Mouse (Mus musculus): ENCODE data around the gene Gnao1. TPM values are rescaled to one million over a fixed set of nuclear protein-coding genes. Genes with fewer than 3 reads are reported as not detected.

The Gnao1 gene
- polyA plus RNA-seq, 1 experiment from 2014 or later = 215 TPM

DNA sequence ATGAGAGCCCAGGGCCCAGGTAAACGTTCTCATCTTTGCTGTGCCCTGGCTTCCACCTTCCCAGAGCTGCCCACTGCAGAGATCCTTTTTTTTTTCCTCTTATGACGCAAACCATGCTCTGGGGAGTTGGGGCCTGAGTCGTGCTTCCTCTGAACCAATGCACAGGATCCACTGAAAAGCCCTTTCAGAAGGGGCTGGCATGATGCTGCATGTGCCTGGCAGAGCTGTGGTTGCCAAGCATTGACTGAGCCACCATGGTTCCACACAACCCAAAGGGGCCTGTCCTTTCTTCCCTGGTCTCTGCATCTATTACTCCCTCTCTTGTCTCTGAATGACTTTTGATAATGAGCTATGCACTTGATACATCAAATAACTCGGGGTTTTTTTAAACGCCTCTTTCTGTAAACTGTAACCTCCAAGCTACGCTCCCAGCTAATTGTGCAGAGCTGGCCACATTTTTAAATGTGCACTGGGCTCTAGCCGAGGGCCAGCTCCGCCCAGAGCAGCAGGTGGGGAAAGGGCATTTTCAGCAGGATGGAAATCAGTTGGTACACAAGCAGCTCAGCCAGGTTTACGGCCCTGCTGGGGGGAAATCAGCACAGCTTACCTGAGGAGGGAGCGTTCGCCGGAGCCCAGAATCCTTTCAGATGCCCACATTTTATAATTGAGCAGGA is 110.3 kb downstream of the Gnao1 start:
- Histone ChIP-seq H3K9me3 (ENCODE audit: control insufficient read depth, low read length) (no peaks in the 10 kb centered on the region), H3K27me3 (replicated peaks; ENCODE audit: control insufficient read depth, insufficient read depth, low read length) (no peaks in the 10 kb centered on the region), H3K9ac (ENCODE audit: low read depth, low read length) (peak overlapping the region; percentile 28; the same call in 1 of the 2 replicates), H3K4me3 (ENCODE audit: low read length) (no peak overlapping the region), H3K27ac (ENCODE audit: low read depth, low read length) (peak overlapping the region; percentile 73), H3K4me1 (ENCODE audit: control insufficient read depth, insufficient read depth, low read depth, low read length) (peaks cover 66% of the 10 kb centered on the region), H3K4me2 (ENCODE audit: low read length) (no peak overlapping the region), H3K36me3 (ENCODE audit: control insufficient read depth, insufficient read depth, low read length) (no peaks in the 10 kb centered on the region)
- 33% methylated on average over 12 of the region's 12 CpGs for WGBS
- ATAC-seq = 0 out of 2 replicates have a peak, but pooled peaks have one; percentile 19

GRCm38 (mm10) chr8:93920590-93920948 is 110.8 kb downstream of the Gnao1 start:
- H3K36me3 ChIP-seq (ENCODE audit: control insufficient read depth, insufficient read depth, low read length) = 0 out of 2 replicates have a peak, but pooled peaks cover 1% of the 10 kb centered on the region
- ATAC-seq = no peak
- WGBS = 68% methylated on average over 7 of the region's 7 CpGs
- no peak overlapping the region for H3K4me2 ChIP-seq (ENCODE audit: low read length)
- no peak overlapping the region for H3K4me3 ChIP-seq (ENCODE audit: low read length)
- H3K9ac ChIP-seq (ENCODE audit: low read depth, low read length) = no peak overlapping the region
- H3K4me1 ChIP-seq (ENCODE audit: control insufficient read depth, insufficient read depth, low read depth, low read length) = peaks cover 69% of the 10 kb centered on the region
- peak overlapping the region; percentile 73 for H3K27ac ChIP-seq (ENCODE audit: low read depth, low read length)
- H3K27me3 ChIP-seq (replicated peaks; ENCODE audit: control insufficient read depth, insufficient read depth, low read length) = no peaks in the 10 kb centered on the region
- H3K9me3 ChIP-seq (ENCODE audit: control insufficient read depth, low read length) = no peaks in the 10 kb centered on the region

DNA sequence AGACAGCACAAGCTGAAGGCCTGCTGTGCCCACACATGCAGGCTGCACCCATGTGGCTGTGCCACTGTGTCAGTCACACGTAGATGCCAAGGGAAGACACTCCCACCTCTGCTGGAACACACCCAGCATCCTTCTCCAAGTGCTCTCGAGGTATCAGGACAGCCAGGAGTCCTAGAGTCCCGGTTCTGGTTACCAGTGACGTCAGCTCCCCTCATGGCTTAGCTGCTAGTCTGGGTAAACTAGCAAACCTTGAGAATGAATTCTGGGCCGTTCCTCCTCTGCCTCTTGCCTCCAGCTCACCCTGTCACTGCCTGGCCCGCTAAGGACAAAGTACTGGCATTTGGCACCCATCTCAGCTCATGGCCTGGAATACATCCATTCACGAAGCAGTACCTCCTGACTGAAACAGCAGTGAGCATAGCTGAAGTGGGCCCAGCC is 114.2 kb downstream of the Gnao1 start:
- H3K9ac ChIP-seq (ENCODE audit: low read depth, low read length) = no peak overlapping the region
- ATAC-seq = 0 out of 2 replicates have a peak, but pooled peaks have one; percentile 7
- H3K4me2 ChIP-seq (ENCODE audit: low read length) = no peak overlapping the region
- no peak overlapping the region; the same call in 1 of the 2 replicates for H3K27ac ChIP-seq (ENCODE audit: low read depth, low read length)
- H3K27me3 ChIP-seq (replicated peaks; ENCODE audit: control insufficient read depth, insufficient read depth, low read length) = no peaks in the 10 kb centered on the region
- no peaks in the 10 kb centered on the region for H3K9me3 ChIP-seq (ENCODE audit: control insufficient read depth, low read length)
- WGBS = 61% methylated on average over 7 of the region's 7 CpGs
- peaks cover 5% of the 10 kb centered on the region; the same call in 1 of the 2 replicates for H3K36me3 ChIP-seq (ENCODE audit: control insufficient read depth, insufficient read depth, low read length)
- H3K4me1 ChIP-seq (ENCODE audit: control insufficient read depth, insufficient read depth, low read depth, low read length) = peaks cover 44% of the 10 kb centered on the region
- H3K4me3 ChIP-seq (ENCODE audit: low read length) = no peak overlapping the region

DNA sequence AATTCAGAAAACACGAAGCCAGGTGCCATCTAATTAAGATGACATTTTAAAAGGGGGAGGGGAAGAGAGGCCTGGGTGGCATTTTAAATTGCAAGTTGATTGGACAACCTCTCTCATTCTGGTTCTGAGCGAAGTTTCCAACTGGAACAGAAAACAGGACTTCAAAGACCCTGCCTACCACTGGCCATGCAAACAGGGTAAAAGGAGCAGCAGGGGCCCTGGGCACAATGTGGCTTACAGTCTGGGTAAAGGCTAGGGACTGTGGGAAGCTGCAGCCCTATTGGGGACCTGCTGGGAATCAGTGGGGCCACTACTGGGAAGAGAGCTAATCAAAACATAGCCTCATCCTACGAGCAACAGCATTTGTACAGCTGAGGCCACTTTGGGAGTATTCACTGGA is 115.7 kb downstream of the Gnao1 start:
- 36% methylated on average over 3 of the region's 3 CpGs for WGBS
- Histone ChIP-seq H3K27me3 (replicated peaks; ENCODE audit: control insufficient read depth, insufficient read depth, low read length) (no peaks in the 10 kb centered on the region), H3K4me2 (ENCODE audit: low read length) (no peak overlapping the region), H3K36me3 (ENCODE audit: control insufficient read depth, insufficient read depth, low read length) (peaks cover 5% of the 10 kb centered on the region; the same call in 1 of the 2 replicates), H3K9me3 (ENCODE audit: control insufficient read depth, low read length) (no peaks in the 10 kb centered on the region), H3K4me3 (ENCODE audit: low read length) (no peak overlapping the region), H3K4me1 (ENCODE audit: control insufficient read depth, insufficient read depth, low read depth, low read length) (peaks cover 28% of the 10 kb centered on the region), H3K9ac (ENCODE audit: low read depth, low read length) (no peak overlapping the region; the same call in 1 of the 2 replicates), H3K27ac (ENCODE audit: low read depth, low read length) (no peak overlapping the region)
- no peak for ATAC-seq

DNA sequence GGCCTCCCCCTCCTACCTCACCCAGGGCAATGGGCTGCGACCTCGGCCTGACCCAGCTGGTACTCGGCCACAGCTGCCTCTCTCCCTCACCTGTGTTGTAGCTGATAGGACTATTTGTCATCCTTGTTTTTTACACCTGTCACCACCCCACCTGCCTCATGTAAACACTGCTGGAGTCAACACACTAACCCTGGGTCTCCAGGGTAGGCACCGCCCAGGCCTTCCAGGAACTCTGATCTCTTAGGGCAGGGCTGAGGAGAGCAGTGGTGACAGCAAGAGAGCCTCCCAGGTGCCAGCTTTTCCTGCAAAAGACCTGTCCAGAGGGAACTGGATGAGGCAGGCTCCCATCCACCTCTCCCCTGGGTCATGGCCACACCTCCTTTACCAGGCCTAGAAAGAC is 119.5 kb downstream of the Gnao1 start:
- Histone ChIP-seq H3K36me3 (ENCODE audit: control insufficient read depth, insufficient read depth, low read length) (peaks cover 5% of the 10 kb centered on the region; the same call in 1 of the 2 replicates), H3K27me3 (replicated peaks; ENCODE audit: control insufficient read depth, insufficient read depth, low read length) (no peaks in the 10 kb centered on the region), H3K4me1 (ENCODE audit: control insufficient read depth, insufficient read depth, low read depth, low read length) (peaks cover 6% of the 10 kb centered on the region), H3K9me3 (ENCODE audit: control insufficient read depth, low read length) (no peaks in the 10 kb centered on the region), H3K4me3 (ENCODE audit: low read length) (no peak overlapping the region), H3K27ac (ENCODE audit: low read depth, low read length) (no peak overlapping the region), H3K9ac (ENCODE audit: low read depth, low read length) (no peak overlapping the region), H3K4me2 (ENCODE audit: low read length) (no peak overlapping the region)
- WGBS = 89% methylated on average over 4 of the region's 4 CpGs
- no peak for ATAC-seq

GRCm38 (mm10) chr8:93931336-93931735 is 121.6 kb downstream of the Gnao1 start:
- Histone ChIP-seq H3K4me1 (ENCODE audit: control insufficient read depth, insufficient read depth, low read depth, low read length) (peaks cover 5% of the 10 kb centered on the region), H3K4me2 (ENCODE audit: low read length) (no peak overlapping the region), H3K4me3 (ENCODE audit: low read length) (no peak overlapping the region), H3K27ac (ENCODE audit: low read depth, low read length) (no peak overlapping the region; the same call in 1 of the 2 replicates), H3K9ac (ENCODE audit: low read depth, low read length) (no peak overlapping the region), H3K9me3 (ENCODE audit: control insufficient read depth, low read length) (no peaks in the 10 kb centered on the region), H3K27me3 (replicated peaks; ENCODE audit: control insufficient read depth, insufficient read depth, low read length) (no peaks in the 10 kb centered on the region), H3K36me3 (ENCODE audit: control insufficient read depth, insufficient read depth, low read length) (peaks cover 2% of the 10 kb centered on the region; the same call in 1 of the 2 replicates)
- ATAC-seq = no peak
- WGBS = 63% methylated on average over 6 of the region's 6 CpGs

DNA sequence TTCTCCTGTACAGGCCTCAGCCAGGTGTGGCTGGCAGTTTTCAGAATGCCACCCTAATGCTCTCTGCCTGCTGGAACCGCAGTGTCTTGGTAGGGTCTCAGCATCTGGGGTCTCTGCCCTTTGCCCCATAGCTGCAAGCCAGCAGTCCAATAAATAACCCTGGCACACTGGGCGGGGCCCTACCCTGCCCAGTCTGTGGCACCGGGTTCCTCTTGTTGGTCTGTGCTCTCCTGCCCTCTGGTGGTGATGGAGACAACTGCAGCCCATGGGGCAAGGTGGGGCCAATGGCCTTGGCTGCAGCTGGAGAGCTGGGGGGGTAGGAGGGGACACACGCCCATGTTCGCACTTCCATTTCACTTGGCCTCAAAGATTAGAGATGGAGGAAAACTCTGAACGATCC is 123.1 kb downstream of the Gnao1 start:
- H3K4me3 ChIP-seq (ENCODE audit: low read length) = no peak overlapping the region
- H3K36me3 ChIP-seq (ENCODE audit: control insufficient read depth, insufficient read depth, low read length) = no peaks in the 10 kb centered on the region
- H3K9me3 ChIP-seq (ENCODE audit: control insufficient read depth, low read length) = no peaks in the 10 kb centered on the region
- H3K27me3 ChIP-seq (replicated peaks; ENCODE audit: control insufficient read depth, insufficient read depth, low read length) = no peaks in the 10 kb centered on the region
- H3K4me1 ChIP-seq (ENCODE audit: control insufficient read depth, insufficient read depth, low read depth, low read length) = peaks cover 5% of the 10 kb centered on the region
- no peak overlapping the region for H3K27ac ChIP-seq (ENCODE audit: low read depth, low read length)
- peak; percentile 46 for ATAC-seq
- no peak overlapping the region for H3K9ac ChIP-seq (ENCODE audit: low read depth, low read length)
- H3K4me2 ChIP-seq (ENCODE audit: low read length) = no peak overlapping the region
- 32% methylated on average over 6 of the region's 6 CpGs for WGBS

- no peaks in the 10 kb centered on the region for H3K9me3 ChIP-seq (ENCODE audit: control insufficient read depth, low read length)
- no peak overlapping the region for H3K27ac ChIP-seq (ENCODE audit: low read depth, low read length)
- no peak for ATAC-seq
- H3K4me1 ChIP-seq (ENCODE audit: control insufficient read depth, insufficient read depth, low read depth, low read length) = peaks cover 5% of the 10 kb centered on the region
- 85% methylated on average over 2 of the region's 2 CpGs for WGBS
- H3K36me3 ChIP-seq (ENCODE audit: control insufficient read depth, insufficient read depth, low read length) = no peaks in the 10 kb centered on the region
- H3K4me3 ChIP-seq (ENCODE audit: low read length) = no peak overlapping the region
- H3K9ac ChIP-seq (ENCODE audit: low read depth, low read length) = no peak overlapping the region
- no peak overlapping the region for H3K4me2 ChIP-seq (ENCODE audit: low read length)
- H3K27me3 ChIP-seq (replicated peaks; ENCODE audit: control insufficient read depth, insufficient read depth, low read length) = no peaks in the 10 kb centered on the region
Observed at GRCm38 (mm10) chr8:93933288-93933687, 123.5 kb downstream of the Gnao1 start.

GRCm38 (mm10) chr8:93938193-93938592 is 128.4 kb downstream of the Gnao1 start:
- no peaks in the 10 kb centered on the region for H3K9me3 ChIP-seq (ENCODE audit: control insufficient read depth, low read length)
- H3K4me3 ChIP-seq (ENCODE audit: low read length) = no peak overlapping the region
- H3K36me3 ChIP-seq (ENCODE audit: control insufficient read depth, insufficient read depth, low read length) = no peaks in the 10 kb centered on the region
- no peak overlapping the region for H3K27ac ChIP-seq (ENCODE audit: low read depth, low read length)
- no peak for ATAC-seq
- H3K9ac ChIP-seq (ENCODE audit: low read depth, low read length) = no peak overlapping the region
- H3K4me2 ChIP-seq (ENCODE audit: low read length) = no peak overlapping the region
- 95% methylated on average over 3 of the region's 3 CpGs for WGBS
- H3K27me3 ChIP-seq (replicated peaks; ENCODE audit: control insufficient read depth, insufficient read depth, low read length) = no peaks in the 10 kb centered on the region
- peaks cover 5% of the 10 kb centered on the region for H3K4me1 ChIP-seq (ENCODE audit: control insufficient read depth, insufficient read depth, low read depth, low read length)
